ENCODE assay signal across 26 mouse cellular contexts in genomic region chr5:112786031-112786430, GRCm38 (mm10).
DNase-seq lines count a peak whose midpoint lies in the region; ATAC-seq and TF ChIP-seq lines count a peak whose summit lies in the region.
"Had no signal": no experiment of that assay in that cellular context is flagged by ENCODE, and none has a peak within 500 bp of the region (broad histone marks: within the 10 kb centered on the region; RNA-seq: fewer than 3 reads in every experiment).

No protein-coding gene starts in this region.

- no peak for TF ChIP-seq CTCF in G1E (IDR thresholded peaks at IDR 0.05; ENCODE audit: low read depth, low read length)
- no peak for TF ChIP-seq CTCF in cortical plate, adult 2 months (IDR thresholded peaks at IDR 0.05; ENCODE audit: extremely low read depth, insufficient read depth, low read length)

- ATAC-seq in G1E (ENCODE audit: extremely low read depth, insufficient number of reproducible peaks, low FRiP score, poor library complexity, severe bottlenecking): no peak
- ATAC-seq: forebrain, embryonic 14.5 days; midbrain, embryonic 16.5 days had no signal

- TF ChIP-seq POLR2A in cortical plate, adult 2 months (IDR thresholded peaks at IDR 0.05; ENCODE audit: extremely low read depth, insufficient read depth, low read length): no peak

- H3K4me3 ChIP-seq in G1E (ENCODE audit: low read depth, low read length): peak overlapping the region; percentile 49; the same call in 1 of the 2 replicates
- no peak overlapping the region for H3K4me3 ChIP-seq in cortical plate, adult 2 months (ENCODE audit: insufficient read depth, low read length)
- H3K4me3 ChIP-seq: embryonic facial prominence, embryonic 13.5 days; midbrain, embryonic 10.5 days; myocyte; neural tube, embryonic 13.5 days had no signal

- intact Hi-C loops in left cerebral cortex, postnatal 10 days (cut with DNase I): no loop called here
- intact Hi-C loops in left cerebral cortex, postnatal 25 days (cut with DNase I): no loop called here

- no peaks in the 10 kb centered on the region for H3K36me3 ChIP-seq in G1E (replicated peaks)
- H3K36me3 ChIP-seq: embryonic facial prominence, embryonic 13.5 days; midbrain, embryonic 10.5 days; neural tube, embryonic 13.5 days had no signal

- peak overlapping the region; percentile 49 for H3K27ac ChIP-seq in cortical plate, adult 2 months (ENCODE audit: insufficient read depth, low read length)
- H3K27ac ChIP-seq: embryonic facial prominence, embryonic 13.5 days; hindbrain, embryonic 14.5 days; kidney, postnatal 0 days; midbrain, embryonic 10.5 days; neural tube, embryonic 13.5 days had no signal

- H3K4me1 ChIP-seq in G1E (ENCODE audit: insufficient read depth, low read depth, low read length): no peaks in the 10 kb centered on the region; the same call in 1 of the 2 replicates
- H3K4me1 ChIP-seq in cortical plate, adult 2 months (ENCODE audit: control insufficient read depth, insufficient read depth, low read length): peaks cover 6% of the 10 kb centered on the region
- H3K4me1 ChIP-seq: embryonic facial prominence, embryonic 13.5 days; midbrain, embryonic 10.5 days; neural tube, embryonic 13.5 days had no signal

- DNase-seq in left cerebral cortex, adult 11 months (ENCODE audit: low spot score): peak; percentile 25
- DNase-seq in left cerebral cortex, postnatal 10 days (ENCODE audit: extremely low spot score in 1 of 2, low spot score in 2 of 2): no peak
- no peak for DNase-seq in G1E (ENCODE audit: low spot score)
- peak; percentile 45 to 90 for DNase-seq in left cerebral cortex, postnatal 25 days (ENCODE audit: low spot score in 2 of 2)
- no peak for DNase-seq in adrenal gland, postnatal 14 days
- DNase-seq in spleen, postnatal 36 days (ENCODE audit: low spot score in 2 of 2): no peak
- DNase-seq: adrenal gland, postnatal 36 days; B cell, adult 2 months; cerebellum, adult 11 months; gastrocnemius, postnatal 36 days; heart, postnatal 36 days; kidney, adult 2 months; lung, postnatal 4 days; retina, postnatal 1 day; thymus, adult 18-20 months; thymus, postnatal 36 days had no signal

- H3K27me3 ChIP-seq in G1E (ENCODE audit: insufficient read depth, low read length): 0 out of 2 replicates have a peak, but pooled peaks cover 3% of the 10 kb centered on the region
- H3K27me3 ChIP-seq: CH12.LX had no signal

- H3K9me3 ChIP-seq in G1E (replicated peaks): peaks cover 87% of the 10 kb centered on the region
- H3K9me3 ChIP-seq: embryonic facial prominence, embryonic 13.5 days; midbrain, embryonic 10.5 days; neural tube, embryonic 13.5 days had no signal

Comparison
In these comparisons a context has a peak if more than half of its experiments do, and no peak if none do; other contexts are left out.
1. DNase-seq: peak in left cerebral cortex, adult 11 months (single experiment) and left cerebral cortex, postnatal 25 days (2 of 2); none in left cerebral cortex, postnatal 10 days (0 of 2), G1E (single experiment), adrenal gland, postnatal 14 days (single experiment) and spleen, postnatal 36 days (0 of 2).